Mouse (Mus musculus) hindbrain, embryonic 12.5 days (tissue): ENCODE data around the gene Hmx3. TPM values are rescaled to one million over a fixed set of nuclear protein-coding genes. Genes with fewer than 3 reads are reported as not detected.

Experiments used
- ATAC-seq: fragments of 200-750 bp; cut with Nextera tagmentation; 2 replicates; pipeline ENCODE4 v1.8.0; 2017; ENCODE audit warnings: moderate TSS enrichment; ENCODE audit not compliant: low FRiP score
- H3K27ac ChIP-seq: fragments of 300-500 bp; sonication (generic); 2 replicates; pipeline ENCODE4 v1.5.1; 2016; ENCODE audit warnings: mild to moderate bottlenecking
- H3K27me3 ChIP-seq: fragments of 300-500 bp; sonication (generic); 2 replicates; pipeline ENCODE4 v1.6.1; 2016; ENCODE audit warnings: mild to moderate bottlenecking
- H3K36me3 ChIP-seq: fragments of 300-500 bp; sonication (generic); 2 replicates; pipeline ENCODE4 v1.6.1; 2016; ENCODE audit warnings: mild to moderate bottlenecking
- H3K4me1 ChIP-seq: fragments of 300-500 bp; sonication (generic); 2 replicates; pipeline ENCODE4 v1.6.1; 2016
- H3K4me2 ChIP-seq: fragments of 300-500 bp; sonication (generic); replicated peaks from 2 replicates; pipeline ENCODE4 v1.6.1; 2016; ENCODE audit warnings: mild to moderate bottlenecking
- H3K4me3 ChIP-seq: fragments of 300-500 bp; sonication (generic); 2 replicates; pipeline ENCODE4 v1.5.1; 2016; ENCODE audit warnings: mild to moderate bottlenecking
- H3K9ac ChIP-seq: fragments of 300-500 bp; sonication (generic); 2 replicates; pipeline ENCODE4 v1.6.1; 2016; ENCODE audit warnings: mild to moderate bottlenecking, moderate library complexity
- H3K9me3 ChIP-seq: fragments of 300-500 bp; sonication (generic); replicated peaks from 2 replicates; pipeline ENCODE4 v1.6.1; 2016; ENCODE audit warnings: mild to moderate bottlenecking
- WGBS: fragments of 180-500 bp; shearing (Covaris S2); methylation state at CpG from one replicate; pipeline ENCODE4 v1.1.7; 2016; 5-methylcytosine and 5-hydroxymethylcytosine counted together
- polyA plus RNA-seq: library from polyadenylated mRNA; unstranded; fragments of >200 nt; fragmentation: Nextera tagmentation; extraction: Ambion mirVana; gene quantifications from 2 replicates; pipeline ENCODE4 v1.2.1, GENCODE M21; 2016

Hmx3 gene
- polyA plus RNA-seq, 1 experiment from 2014 or later, result 4.1 TPM

DNA sequence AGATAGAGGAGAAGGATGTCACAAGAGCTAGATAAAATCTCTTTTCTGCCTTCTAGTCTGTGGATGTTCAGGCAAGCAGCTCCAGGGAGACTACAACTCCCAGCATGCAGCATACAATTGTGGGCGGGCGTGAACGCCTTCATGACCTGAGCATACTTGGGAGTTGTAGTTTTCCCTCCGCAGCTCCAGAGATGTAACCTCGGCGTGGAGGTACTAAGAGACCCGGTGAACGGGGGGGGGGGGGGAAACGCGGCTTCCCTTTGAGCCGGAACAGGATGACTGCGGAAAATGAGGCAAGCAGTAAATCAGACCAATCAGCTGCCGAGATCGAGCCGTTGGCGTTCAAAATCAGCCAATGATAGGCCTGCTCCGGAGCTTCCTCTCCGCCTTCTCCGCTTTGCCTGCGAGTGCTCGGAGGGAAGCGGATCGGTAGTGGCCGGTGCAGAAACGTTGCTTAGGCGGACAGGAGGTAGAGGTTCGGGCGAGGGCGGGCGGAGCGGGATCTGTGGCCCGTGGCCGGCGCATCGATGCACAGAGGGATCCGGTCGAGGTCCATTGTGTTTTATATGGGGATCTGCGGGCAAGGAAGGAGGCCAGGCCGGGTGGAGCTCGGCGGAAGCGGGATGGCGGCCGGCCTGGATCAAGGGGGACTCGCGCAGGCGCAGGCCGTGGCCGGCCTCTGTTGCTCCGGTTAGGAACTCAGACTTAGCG, 17.5 kb downstream of the Hmx3 start, which contains the start of gene Bub3:
TSS of gene Bub3 (plus strand) at position 237 of the 711 bp plus-strand sequence.
- under 1% methylated on average over 44 of the region's 51 CpGs for WGBS
- peak within 1 kb of the TSS; percentile 72 for H3K4me2 ChIP-seq

DNA sequence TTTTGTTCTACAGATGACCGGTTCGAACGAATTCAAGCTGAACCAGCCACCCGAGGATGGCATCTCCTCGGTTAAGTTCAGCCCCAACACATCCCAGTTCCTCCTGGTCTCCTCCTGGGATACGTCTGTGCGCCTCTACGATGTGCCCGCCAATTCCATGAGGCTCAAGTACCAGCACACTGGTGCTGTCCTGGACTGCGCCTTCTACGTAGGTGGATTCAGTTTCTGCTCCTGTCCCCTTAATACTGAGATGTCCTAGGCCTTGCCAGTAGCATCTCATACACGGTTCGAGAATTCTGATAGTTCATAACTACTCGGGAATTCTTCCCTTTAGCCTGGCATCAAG, 18.0 kb downstream of the Hmx3 start:
- peak overlapping the region; percentile 72 for H3K4me2 ChIP-seq
- 1% methylated on average over 14 of the region's 14 CpGs for WGBS

More for the DNA sequence above, 17.5 kb downstream of the Hmx3 start, which contains the start of gene Bub3:
- peak within 1 kb of the TSS; percentile 86 for H3K9ac ChIP-seq
- peak within 1 kb of the TSS; percentile 91 for H3K27ac ChIP-seq
- peak within 1 kb of the TSS; percentile 78 for H3K4me3 ChIP-seq
- no peaks in the 10 kb centered on the region for H3K9me3 ChIP-seq
- peak; percentile 91 for ATAC-seq
- H3K4me1 ChIP-seq, result peaks cover 34% of the 10 kb centered on the region
- peaks cover 41% of the 10 kb centered on the region for H3K27me3 ChIP-seq
- peaks cover 25% of the 10 kb centered on the region; the same call in 1 of the 2 replicates for H3K36me3 ChIP-seq

DNA sequence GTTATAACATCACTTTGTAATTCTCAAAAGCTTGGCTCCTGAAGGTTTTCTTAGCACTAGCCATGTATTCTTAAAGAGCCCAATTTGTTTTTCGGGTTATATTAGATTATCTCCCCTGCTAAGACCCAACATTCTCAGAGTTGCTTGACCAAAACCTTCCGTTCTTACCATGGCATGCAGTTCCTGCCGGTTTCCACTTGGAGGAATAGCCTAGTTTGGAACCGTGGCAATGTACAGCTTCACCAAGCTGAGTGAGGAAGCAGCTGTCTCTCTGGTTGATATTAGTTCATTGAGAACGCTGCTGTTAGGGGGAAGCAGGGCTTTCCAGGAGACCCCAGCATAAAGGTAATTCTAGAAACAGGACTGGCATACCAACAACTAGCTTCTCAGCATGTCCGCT, 32.6 kb downstream of the Hmx3 start:
- Histone ChIP-seq H3K9me3 (no peaks in the 10 kb centered on the region), H3K27me3 (no peaks in the 10 kb centered on the region), H3K36me3 (peaks cover 33% of the 10 kb centered on the region), H3K9ac (no peak overlapping the region), H3K4me3 (no peak overlapping the region), H3K27ac (no peak overlapping the region), H3K4me2 (no peak overlapping the region), H3K4me1 (no peaks in the 10 kb centered on the region)
- 82% methylated on average over 6 of the region's 6 CpGs for WGBS
- no peak for ATAC-seq

More for the DNA sequence above, 18.0 kb downstream of the Hmx3 start:
- H3K27ac ChIP-seq, result peak overlapping the region; percentile 91
- peak; percentile 66 for ATAC-seq
- H3K27me3 ChIP-seq, result peaks cover 35% of the 10 kb centered on the region
- H3K36me3 ChIP-seq, result peaks cover 25% of the 10 kb centered on the region; the same call in 1 of the 2 replicates
- peak overlapping the region; percentile 78 for H3K4me3 ChIP-seq
- H3K4me1 ChIP-seq, result peaks cover 29% of the 10 kb centered on the region
- peak overlapping the region; percentile 86 for H3K9ac ChIP-seq
- H3K9me3 ChIP-seq, result no peaks in the 10 kb centered on the region

DNA sequence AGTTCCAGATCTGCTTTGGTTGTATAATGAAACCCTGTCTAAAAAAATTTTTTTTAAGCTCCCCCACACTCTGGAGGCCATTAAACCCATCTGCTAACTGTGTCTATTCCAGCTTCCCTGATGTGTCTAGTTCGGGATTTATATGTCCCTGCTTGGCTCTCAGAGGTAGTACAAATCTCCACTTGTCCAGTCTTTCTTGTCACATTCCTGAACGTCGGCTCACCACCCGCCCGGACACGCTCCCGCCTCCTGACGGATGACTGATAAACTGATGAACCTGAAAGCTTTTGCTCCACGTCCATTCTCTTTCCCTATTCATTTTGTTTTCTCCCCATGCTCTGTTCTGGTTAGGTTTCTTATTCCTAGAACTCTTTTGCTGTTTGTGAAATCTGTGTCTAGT, 39.5 kb downstream of the Hmx3 start:
- no peaks in the 10 kb centered on the region for H3K9me3 ChIP-seq
- H3K27me3 ChIP-seq, result peaks cover under 1% of the 10 kb centered on the region; the same call in 1 of the 2 replicates
- no peaks in the 10 kb centered on the region for H3K4me1 ChIP-seq
- H3K4me3 ChIP-seq, result no peak overlapping the region
- H3K36me3 ChIP-seq, result no peaks in the 10 kb centered on the region
- no peak overlapping the region for H3K4me2 ChIP-seq
- no peak for ATAC-seq
- H3K9ac ChIP-seq, result no peak overlapping the region
- 59% methylated on average over 9 of the region's 9 CpGs for WGBS
- no peak overlapping the region for H3K27ac ChIP-seq

DNA sequence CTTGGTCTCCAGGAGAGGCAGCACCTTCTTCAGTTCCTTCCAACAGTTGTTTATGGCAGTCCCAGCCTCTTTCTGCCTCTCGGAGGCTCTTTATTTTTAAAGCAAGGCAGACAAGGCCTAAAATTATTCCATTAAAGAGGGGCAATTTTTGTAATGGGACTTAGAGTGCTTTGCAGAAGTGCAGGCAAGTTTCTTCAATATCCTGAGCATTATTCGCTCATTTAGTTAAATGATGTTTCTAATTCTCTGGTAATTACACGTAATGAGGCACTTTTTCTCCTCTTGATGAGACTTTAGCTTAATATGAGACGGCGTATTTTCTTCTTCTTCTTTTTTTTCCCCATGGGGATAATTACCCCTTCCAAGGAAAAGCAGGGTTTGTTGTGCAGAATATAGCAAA, 42.9 kb downstream of the Hmx3 start:
- H3K27ac ChIP-seq, result no peak overlapping the region
- no peaks in the 10 kb centered on the region for H3K36me3 ChIP-seq
- 86% methylated on average over 5 of the region's 5 CpGs for WGBS
- no peak for ATAC-seq
- no peaks in the 10 kb centered on the region for H3K9me3 ChIP-seq
- H3K4me1 ChIP-seq, result no peaks in the 10 kb centered on the region
- no peak overlapping the region for H3K4me2 ChIP-seq
- no peak overlapping the region for H3K9ac ChIP-seq
- no peak overlapping the region for H3K4me3 ChIP-seq
- peaks cover 7% of the 10 kb centered on the region; the same call in 1 of the 2 replicates for H3K27me3 ChIP-seq

Other genes with a start within 250 kb of the Hmx3 start
- not detected in 2 replicates for gene Cuzd1, start 220.6 kb upstream of the Hmx3 start, polyA plus RNA-seq
- gene Fam24b, start 213.4 kb upstream of the Hmx3 start, polyA plus RNA-seq, result not detected in 2 replicates
- gene Fam24a, start 209.0 kb upstream of the Hmx3 start, polyA plus RNA-seq, result not detected in 2 replicates
- 17.3 and 21.3 TPM in 2 replicates for gene 2310057M21Rik, start 180.1 kb upstream of the Hmx3 start, polyA plus RNA-seq
- 54.8 and 56.5 TPM in 2 replicates for gene Pstk, start 171.7 kb upstream of the Hmx3 start, polyA plus RNA-seq
- 18.9 and 22.7 TPM in 2 replicates for gene Ikzf5, start 132.3 kb upstream of the Hmx3 start, polyA plus RNA-seq
- 107 and 111 TPM in 2 replicates for gene Acadsb, start 132.3 kb upstream of the Hmx3 start, polyA plus RNA-seq
- 3.5 and 3.9 TPM in 2 replicates for gene Hmx2, start 5.9 kb downstream of the Hmx3 start, polyA plus RNA-seq
- 217 and 220 TPM in 2 replicates for gene Bub3, start 17.4 kb downstream of the Hmx3 start, polyA plus RNA-seq